18 mouse cellular contexts compared by ENCODE assay signal in genomic region chr11:117639331-117639970, GRCm38 (mm10). TPM values are rescaled to one million over a fixed set of nuclear protein-coding genes. Genes with fewer than 3 reads are reported as not detected.
DNase-seq lines count a peak whose midpoint lies in the region; ATAC-seq and TF ChIP-seq lines count a peak whose summit lies in the region.
"Had no signal": no experiment of that assay in that cellular context is flagged by ENCODE, and none has a peak within 500 bp of the region (broad histone marks: within the 10 kb centered on the region; RNA-seq: fewer than 3 reads in every experiment).

No protein-coding gene starts in this region.

- peak; percentile 33; the same call in 1 of the 2 replicates for TF ChIP-seq POLR2A in thymus, adult 2 months (IDR thresholded peaks at IDR 0.05; ENCODE audit: control insufficient read depth, extremely low read depth, insufficient read depth, low read length, poor library complexity)

- peaks cover 26% of the 10 kb centered on the region for H3K4me1 ChIP-seq in hindbrain, embryonic 12.5 days
- peaks cover 11% of the 10 kb centered on the region; the same call in 1 of the 2 replicates for H3K4me1 ChIP-seq in hindbrain, embryonic 14.5 days (replicated peaks; ENCODE audit: control insufficient read depth, insufficient read depth, low read length)
- H3K4me1 ChIP-seq in thymus, adult 2 months (replicated peaks; ENCODE audit: control insufficient read depth, insufficient read depth, low read length) = peaks cover 13% of the 10 kb centered on the region
- H3K4me1 ChIP-seq: liver, embryonic 15.5 days had no signal

- H3K27me3 ChIP-seq in hindbrain, embryonic 12.5 days = 0 out of 2 replicates have a peak, but pooled peaks cover 5% of the 10 kb centered on the region
- no peaks in the 10 kb centered on the region for H3K27me3 ChIP-seq in hindbrain, embryonic 14.5 days (ENCODE audit: control insufficient read depth, insufficient read depth, low read length)
- H3K27me3 ChIP-seq in thymus, adult 2 months (ENCODE audit: control insufficient read depth, insufficient read depth, low read length) = no peaks in the 10 kb centered on the region
- H3K27me3 ChIP-seq: limb, embryonic 13.5 days; neural tube, embryonic 15.5 days had no signal

- no peak overlapping the region for H3K4me2 ChIP-seq in hindbrain, embryonic 12.5 days (replicated peaks)
- H3K4me2 ChIP-seq in hindbrain, embryonic 14.5 days (replicated peaks) = no peak overlapping the region
- H3K4me2 ChIP-seq: kidney, embryonic 15.5 days; limb, embryonic 13.5 days; liver, embryonic 15.5 days; neural tube, embryonic 15.5 days had no signal

- no peak for TF ChIP-seq CTCF in thymus, adult 2 months (IDR thresholded peaks at IDR 0.05; ENCODE audit: borderline replicate concordance, control insufficient read depth, extremely low read depth, insufficient read depth, low read length, poor library complexity)

- no peak for ATAC-seq in hindbrain, embryonic 12.5 days (ENCODE audit: low FRiP score)
- no peak for ATAC-seq in hindbrain, embryonic 14.5 days (ENCODE audit: low FRiP score)
- ATAC-seq: forebrain, embryonic 16.5 days had no signal

- H3K36me3 ChIP-seq in hindbrain, embryonic 12.5 days = no peaks in the 10 kb centered on the region
- H3K36me3 ChIP-seq in hindbrain, embryonic 14.5 days (replicated peaks; ENCODE audit: control insufficient read depth, insufficient read depth) = no peaks in the 10 kb centered on the region
- no peaks in the 10 kb centered on the region for H3K36me3 ChIP-seq in thymus, adult 2 months (ENCODE audit: control insufficient read depth, insufficient read depth, low read length)
- H3K36me3 ChIP-seq: G1E; kidney, embryonic 15.5 days; limb, embryonic 13.5 days; liver, embryonic 15.5 days; neural tube, embryonic 15.5 days had no signal

- no peak overlapping the region for H3K4me3 ChIP-seq in hindbrain, embryonic 12.5 days
- no peak overlapping the region for H3K4me3 ChIP-seq in hindbrain, embryonic 14.5 days (replicated peaks; ENCODE audit: low read length)
- H3K4me3 ChIP-seq in thymus, adult 2 months (ENCODE audit: control insufficient read depth, insufficient read depth, low read length) = peak overlapping the region; percentile 49
- H3K4me3 ChIP-seq: kidney, embryonic 15.5 days; limb, embryonic 13.5 days; liver, embryonic 15.5 days; neural tube, embryonic 15.5 days had no signal

- H3K9me3 ChIP-seq in hindbrain, embryonic 12.5 days (replicated peaks) = no peaks in the 10 kb centered on the region
- H3K9me3 ChIP-seq in hindbrain, embryonic 14.5 days (ENCODE audit: control insufficient read depth, low read length) = no peaks in the 10 kb centered on the region
- H3K9me3 ChIP-seq: G1E; kidney, embryonic 15.5 days; limb, embryonic 13.5 days; liver, embryonic 15.5 days; neural tube, embryonic 15.5 days had no signal

- WGBS in hindbrain, embryonic 12.5 days = 84% methylated on average over 7 of the region's 7 CpGs
- WGBS in hindbrain, embryonic 14.5 days = 85% methylated on average over 7 of the region's 7 CpGs
- 14% methylated on average over 7 of the region's 7 CpGs for WGBS in thymus, adult 2 months

- H3K9ac ChIP-seq in hindbrain, embryonic 12.5 days = no peak overlapping the region
- H3K9ac ChIP-seq in hindbrain, embryonic 14.5 days = no peak overlapping the region
- H3K9ac ChIP-seq: kidney, embryonic 15.5 days; limb, embryonic 13.5 days; liver, embryonic 15.5 days; neural tube, embryonic 15.5 days had no signal

- no peak for DNase-seq in hindbrain, embryonic 14.5 days (ENCODE audit: low spot score)
- DNase-seq in CD4-positive, CD25-positive, alpha-beta regulatory T cell, adult 2 months (ENCODE audit: low read depth, low spot score) = peak; percentile 59
- peak; percentile 51 for DNase-seq in induced T-regulatory cell, adult 2 months (ENCODE audit: low read depth)
- peak; percentile 77 for DNase-seq in thymus, adult 2 months
- no peak for DNase-seq in urinary bladder, postnatal 25 days (ENCODE audit: low spot score)
- DNase-seq in layer of hippocampus, postnatal 36 days = no peak
- no peak for DNase-seq in cerebellum, adult 11 months
- DNase-seq: adrenal gland, postnatal 25 days; cerebellum, postnatal 14 days; heart, postnatal 14 days; spleen, adult 18-20 months had no signal

- H3K27ac ChIP-seq in hindbrain, embryonic 12.5 days = 0 out of 2 replicates have a peak overlapping the region, but pooled peaks have one; percentile 23
- H3K27ac ChIP-seq in hindbrain, embryonic 14.5 days = no peak overlapping the region
- H3K27ac ChIP-seq in thymus, adult 2 months (ENCODE audit: control insufficient read depth, insufficient read depth, low read length) = peak overlapping the region; percentile 96
- H3K27ac ChIP-seq: kidney, embryonic 15.5 days; limb, embryonic 13.5 days; liver, embryonic 15.5 days; neural tube, embryonic 15.5 days had no signal

RNA-seq across cellular contexts. Expression of gene Tnrc6c, which starts 14.6 kb away (rescaled TPM):
- 26.3 and 28.3 TPM in 2 replicates for polyA plus RNA-seq in hindbrain, embryonic 12.5 days (2016; fragmentation: Nextera tagmentation; extraction: Ambion mirVana)
- polyA plus RNA-seq in hindbrain, embryonic 14.5 days (2014; fragmentation: Nextera tagmentation; extraction: Ambion mirVana) = 23.4 and 25.1 TPM in 2 replicates
- polyA plus RNA-seq in thymus, adult 2 months (2012; rRNA removed) = 75.0 and 89.7 TPM in 2 replicates
- total RNA-seq in layer of hippocampus, postnatal 36 days (2021) = 10 to 100 TPM; 67.5 to 75.6 TPM

Comparison
In these comparisons a context has a peak if more than half of its experiments do, and no peak if none do; other contexts are left out.
1. DNase-seq: peak in CD4-positive, CD25-positive, alpha-beta regulatory T cell, adult 2 months (single experiment), induced T-regulatory cell, adult 2 months (single experiment) and thymus, adult 2 months (single experiment); none in hindbrain, embryonic 14.5 days (single experiment), urinary bladder, postnatal 25 days (single experiment), layer of hippocampus, postnatal 36 days (0 of 2) and cerebellum, adult 11 months (single experiment).